Mouse (Mus musculus): ENCODE results near the gene Ski.

DNA sequence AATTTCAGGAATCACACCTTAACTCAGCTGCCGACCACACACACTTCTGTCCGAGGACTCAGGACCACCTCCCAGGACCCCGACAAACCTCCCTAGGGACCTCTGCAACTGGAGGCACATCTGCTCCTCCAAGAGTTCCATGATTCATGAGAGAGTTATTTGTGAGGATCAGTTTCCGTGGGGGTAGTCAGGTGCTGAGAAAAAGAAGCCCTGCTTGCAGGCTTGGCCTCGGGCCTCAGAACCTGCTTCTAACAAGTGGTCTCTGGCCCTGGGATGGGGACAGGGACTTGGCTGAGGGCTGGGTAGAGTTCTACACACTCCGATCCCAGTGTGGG lies 72.5 kb downstream of the Ski start:
- TF ChIP-seq GATA1 (IDR thresholded peaks at IDR 0.05; ENCODE audit: low read length): no peak
- TF ChIP-seq TAL1 (IDR thresholded peaks at IDR 0.05; ENCODE audit: low read length): no peak

Data from erythroblast, embryonic 14.5 days (primary cell).